8 mouse cellular contexts compared by ENCODE assay signal in the genomic region with DNA sequence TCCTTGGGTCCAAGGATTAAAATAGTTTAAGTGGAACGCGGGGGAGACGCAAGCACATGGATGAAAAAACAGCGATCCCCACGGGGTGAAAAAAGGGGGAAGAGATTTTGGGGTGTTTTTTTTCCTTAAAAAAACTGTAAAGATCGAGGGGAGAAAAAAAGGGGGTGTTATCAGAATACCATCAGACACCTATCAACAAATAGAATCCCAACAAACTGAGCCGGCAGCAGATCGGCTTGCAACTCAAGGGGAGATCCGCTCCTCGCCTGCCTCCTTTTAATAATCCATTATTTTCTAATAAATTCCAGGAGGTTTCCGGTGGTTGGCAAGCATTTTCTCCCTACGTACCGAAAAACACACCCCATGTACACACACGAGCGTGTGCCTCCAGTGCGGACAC. TPM values are rescaled to one million over a fixed set of nuclear protein-coding genes. Genes with fewer than 3 reads are reported as not detected.
DNase-seq lines count a peak whose midpoint lies in the region; ATAC-seq and TF ChIP-seq lines count a peak whose summit lies in the region.

No protein-coding gene starts in this region.

- no peak for ATAC-seq in kidney, postnatal 0 days (replicated peaks; ENCODE audit: low FRiP score, low read depth)
- ATAC-seq in hindbrain, embryonic 15.5 days (ENCODE audit: low FRiP score, low read depth), result no peak
- no peak for ATAC-seq in midbrain, embryonic 16.5 days

- peak overlapping the region; percentile 80 for H3K4me2 ChIP-seq in kidney, postnatal 0 days (ENCODE audit: low read length)
- H3K4me2 ChIP-seq in hindbrain, embryonic 15.5 days, result peak overlapping the region; percentile 87
- H3K4me2 ChIP-seq in midbrain, embryonic 16.5 days (ENCODE audit: low read length), result peak overlapping the region; percentile 89

- peak overlapping the region; percentile 81 for H3K4me3 ChIP-seq in kidney, postnatal 0 days (replicated peaks; ENCODE audit: low read depth, low read length)
- peak overlapping the region; percentile 88 for H3K4me3 ChIP-seq in cortical plate, adult 2 months (ENCODE audit: insufficient read depth, low read length)
- peak overlapping the region; percentile 74 for H3K4me3 ChIP-seq in hindbrain, embryonic 15.5 days
- H3K4me3 ChIP-seq in midbrain, embryonic 16.5 days (ENCODE audit: low read depth, low read length), result peak overlapping the region; percentile 64

- peak overlapping the region; percentile 98 for H3K27ac ChIP-seq in kidney, postnatal 0 days
- H3K27ac ChIP-seq in cortical plate, adult 2 months (ENCODE audit: insufficient read depth, low read length), result 0 out of 2 replicates have a peak overlapping the region, but pooled peaks have one; percentile 60
- H3K27ac ChIP-seq in hindbrain, embryonic 15.5 days (replicated peaks), result peak overlapping the region; percentile 99
- H3K27ac ChIP-seq in midbrain, embryonic 16.5 days (ENCODE audit: low read length), result peak overlapping the region; percentile 97

- H3K27me3 ChIP-seq in kidney, postnatal 0 days (ENCODE audit: insufficient read depth, low read length), result no peaks in the 10 kb centered on the region
- H3K27me3 ChIP-seq in hindbrain, embryonic 15.5 days, result no peaks in the 10 kb centered on the region
- no peaks in the 10 kb centered on the region for H3K27me3 ChIP-seq in midbrain, embryonic 16.5 days (ENCODE audit: control insufficient read depth, insufficient read depth, low read depth, low read length)

- no peak for TF ChIP-seq CTCF in kidney, postnatal 0 days (IDR thresholded peaks at IDR 0.05; ENCODE audit: low read depth)
- TF ChIP-seq CTCF in cortical plate, adult 2 months (IDR thresholded peaks at IDR 0.05; ENCODE audit: extremely low read depth, insufficient read depth, low read length), result no peak

- 0% methylated on average over 16 of the region's 16 CpGs for WGBS in kidney, postnatal 0 days
- under 1% methylated on average over 16 of the region's 16 CpGs for WGBS in hindbrain, embryonic 15.5 days
- 0% methylated on average over 16 of the region's 16 CpGs for WGBS in midbrain, embryonic 16.5 days

- H3K9me3 ChIP-seq in kidney, postnatal 0 days (replicated peaks; ENCODE audit: low read length), result no peaks in the 10 kb centered on the region
- H3K9me3 ChIP-seq in hindbrain, embryonic 15.5 days, result no peaks in the 10 kb centered on the region
- H3K9me3 ChIP-seq in midbrain, embryonic 16.5 days (replicated peaks; ENCODE audit: control insufficient read depth, low read length, poor library complexity, severe bottlenecking), result no peaks in the 10 kb centered on the region

- H3K4me1 ChIP-seq in kidney, postnatal 0 days (replicated peaks; ENCODE audit: insufficient read depth, low read length), result no peaks in the 10 kb centered on the region; the same call in 1 of the 2 replicates
- H3K4me1 ChIP-seq in cortical plate, adult 2 months (ENCODE audit: control insufficient read depth, insufficient read depth, low read length), result peaks cover 2% of the 10 kb centered on the region; the same call in 1 of the 2 replicates
- H3K4me1 ChIP-seq in hindbrain, embryonic 15.5 days (replicated peaks), result peaks cover 19% of the 10 kb centered on the region
- peaks cover 7% of the 10 kb centered on the region for H3K4me1 ChIP-seq in midbrain, embryonic 16.5 days (ENCODE audit: control insufficient read depth, insufficient read depth, low read length)

- peak overlapping the region; percentile 89 for H3K9ac ChIP-seq in kidney, postnatal 0 days (ENCODE audit: low read depth, low read length)
- H3K9ac ChIP-seq in hindbrain, embryonic 15.5 days, result peak overlapping the region; percentile 75
- peak overlapping the region; percentile 84 for H3K9ac ChIP-seq in midbrain, embryonic 16.5 days (ENCODE audit: low read depth, low read length)

- no peak for DNase-seq in kidney, postnatal 0 days (ENCODE audit: low spot score)
- no peak for DNase-seq in kidney, adult 8-10 months
- no peak for DNase-seq in thymus, postnatal 0 days (ENCODE audit: low spot score)
- no peak for DNase-seq in right cerebral cortex, postnatal 4 days
- DNase-seq in adrenal gland, adult 18-20 months (ENCODE audit: low spot score in 2 of 2), result no peak

- no peaks in the 10 kb centered on the region for H3K36me3 ChIP-seq in kidney, postnatal 0 days (ENCODE audit: insufficient read depth, low read length)
- no peaks in the 10 kb centered on the region for H3K36me3 ChIP-seq in hindbrain, embryonic 15.5 days
- no peaks in the 10 kb centered on the region for H3K36me3 ChIP-seq in midbrain, embryonic 16.5 days (ENCODE audit: control insufficient read depth, insufficient read depth, low read length)

- no peak for TF ChIP-seq POLR2A in cortical plate, adult 2 months (IDR thresholded peaks at IDR 0.05; ENCODE audit: extremely low read depth, insufficient read depth, low read length)

RNA-seq across cellular contexts. Expression of gene Maml3, which starts 0.7 kb away (rescaled TPM):
- 5.4 and 5.7 TPM in 2 replicates for polyA plus RNA-seq in kidney, postnatal 0 days (2015; fragmentation: Nextera tagmentation; extraction: Ambion mirVana)
- polyA plus RNA-seq in cortical plate, adult 2 months (2012; rRNA removed), result 2.4 and 2.7 TPM in 2 replicates
- polyA plus RNA-seq in hindbrain, embryonic 15.5 days (2015; fragmentation: Nextera tagmentation; extraction: Ambion mirVana), result 7.7 and 7.8 TPM in 2 replicates
- 5.7 and 6.9 TPM in 2 replicates for polyA plus RNA-seq in midbrain, embryonic 16.5 days (2015; fragmentation: Nextera tagmentation; extraction: Ambion mirVana)
- 1.7 and 2.6 TPM in 2 replicates for polyA plus RNA-seq in thymus, postnatal 0 days (2015; fragmentation: Nextera tagmentation; extraction: Ambion mirVana)
- total RNA-seq in adrenal gland, adult 18-20 months (2021), result 1 to 10 TPM; 6.4 to 8.2 TPM
